Mouse (Mus musculus) liver, postnatal 0 days (tissue): Measurements from ENCODE around the gene Tatdn3. TPM values are rescaled to one million over a fixed set of nuclear protein-coding genes. Genes with fewer than 3 reads are reported as not detected.
A peak's percentile ranks its signal among the peaks of the same experiment; 100 is the strongest.

Experiments
- ATAC-seq: fragments of 200-750 bp; cut with Nextera tagmentation; 2 replicates; pipeline ENCODE4 v1.8.0; 2017; ENCODE audit warnings: mild to moderate bottlenecking, moderate library complexity
- DNase-seq: peaks from one replicate; pipeline ENCODE4 v3.0.0-alpha.2; 2016
- H3K27ac ChIP-seq: fragments of 300-500 bp; sonication (generic); 2 replicates; pipeline ENCODE4 v1.5.1; 2014; ENCODE audit warnings: antibody characterized with exemption, moderate library complexity, mild to moderate bottlenecking, low read depth
- H3K27me3 ChIP-seq: fragments of 300-500 bp; sonication (generic); 2 replicates; pipeline ENCODE4 v1.6.1; 2014; ENCODE audit warnings: low read length, control low read depth, mixed read lengths; ENCODE audit not compliant: insufficient read depth
- H3K36me3 ChIP-seq: fragments of 300-500 bp; sonication (generic); replicated peaks from 2 replicates; pipeline ENCODE4 v1.6.1; 2014; ENCODE audit warnings: mild to moderate bottlenecking, control low read depth, low read length, moderate library complexity, mixed read lengths; ENCODE audit not compliant: insufficient read depth
- H3K4me1 ChIP-seq: fragments of 300-500 bp; sonication (generic); 2 replicates; pipeline ENCODE4 v1.6.1; 2014; ENCODE audit warnings: antibody characterized with exemption, mild to moderate bottlenecking, control low read depth; ENCODE audit not compliant: insufficient read depth
- H3K4me2 ChIP-seq: fragments of 300-500 bp; sonication (generic); 2 replicates; pipeline ENCODE4 v1.6.1; 2014; ENCODE audit warnings: low read depth, mild to moderate bottlenecking, low read length, moderate library complexity, mixed read lengths
- H3K4me3 ChIP-seq: fragments of 300-500 bp; sonication (generic); 2 replicates; pipeline ENCODE4 v1.5.1; 2014; ENCODE audit warnings: low read depth, low read length
- H3K9ac ChIP-seq: fragments of 300-500 bp; sonication (generic); replicated peaks from 2 replicates; pipeline ENCODE4 v1.6.1; 2014; ENCODE audit warnings: mild to moderate bottlenecking, moderate library complexity
- H3K9me3 ChIP-seq: fragments of 300-500 bp; sonication (generic); 2 replicates; pipeline ENCODE4 v1.6.1; 2016; ENCODE audit warnings: mild to moderate bottlenecking, control low read depth, low read length, mixed read lengths
- CTCF ChIP-seq: sonication (generic); IDR thresholded peaks from 2 replicates; pipeline ENCODE4 v1.5.1; 2016; ENCODE audit warnings: antibody characterized with exemption, low read depth
- EP300 ChIP-seq: IDR thresholded peaks from 2 replicates; pipeline ENCODE4 v1.6.1; 2016; ENCODE audit warnings: antibody characterized with exemption, low read depth, mild to moderate bottlenecking
- WGBS: fragments of 180-500 bp; shearing (Covaris S2); extraction: QIAGEN DNeasy Blood & Tissue Kit; methylation state at CpG from one replicate; pipeline ENCODE4 v1.1.7; 2014; ENCODE audit not compliant: insufficient replicate concordance; 5-methylcytosine and 5-hydroxymethylcytosine counted together
- polyA plus RNA-seq: library from polyadenylated mRNA; unstranded; fragments of >200 nt; fragmentation: Nextera tagmentation; extraction: Ambion mirVana; gene quantifications from 2 replicates; pipeline ENCODE4 v1.2.1, GENCODE M21; 2015

The Tatdn3 gene
- polyA plus RNA-seq, 1 experiment from 2014 or later, result 6.5 TPM

DNA sequence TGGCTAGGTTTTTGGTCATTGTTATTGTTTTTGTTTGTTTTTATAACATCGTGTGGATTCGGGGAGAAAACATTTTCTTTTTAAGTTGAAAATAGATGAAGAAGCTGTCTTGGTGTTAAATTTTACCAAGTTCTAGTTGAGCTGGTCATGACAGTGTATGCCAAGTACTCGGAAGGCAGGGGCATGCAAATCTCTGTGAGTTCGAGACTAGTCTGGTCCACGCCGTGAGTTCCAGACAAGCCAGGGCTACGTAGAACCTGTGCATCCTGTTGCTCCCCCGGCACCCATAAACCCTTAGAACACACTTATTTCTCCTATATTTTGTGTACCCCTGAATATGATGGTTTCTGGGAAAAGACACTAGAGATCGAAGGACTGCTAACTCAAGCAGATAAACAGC, 968 bp upstream of the Tatdn3 start:
- H3K4me2 ChIP-seq, result peak overlapping the region; percentile 92
- H3K4me3 ChIP-seq, result peak overlapping the region; percentile 94
- no peaks in the 10 kb centered on the region for H3K9me3 ChIP-seq
- no peaks in the 10 kb centered on the region for H3K27me3 ChIP-seq
- ATAC-seq (no peak), DNase-seq (no peak)
- peaks cover 18% of the 10 kb centered on the region for H3K4me1 ChIP-seq
- TF ChIP-seq EP300 (no peak), CTCF (no peak)
- H3K27ac ChIP-seq, result no peak overlapping the region
- H3K36me3 ChIP-seq, result peaks cover 22% of the 10 kb centered on the region
- WGBS, result 46% methylated on average over 9 of the region's 9 CpGs
- peak overlapping the region; percentile 85 for H3K9ac ChIP-seq

GRCm38 (mm10) chr1:191062241-191062780, 421 bp downstream of the Tatdn3 start:
- Histone ChIP-seq H3K4me2 (peak overlapping the region; percentile 92), H3K4me3 (peak overlapping the region; percentile 94), H3K9me3 (no peaks in the 10 kb centered on the region), H3K36me3 (peaks cover 12% of the 10 kb centered on the region), H3K27ac (peak overlapping the region; percentile 73; the same call in 1 of the 2 replicates), H3K27me3 (no peaks in the 10 kb centered on the region), H3K4me1 (peaks cover 18% of the 10 kb centered on the region), H3K9ac (peak overlapping the region; percentile 85)
- no peak for TF ChIP-seq CTCF
- no peak for TF ChIP-seq EP300
- WGBS, result 4% methylated on average over 15 of the region's 15 CpGs
- ATAC-seq (peak; percentile 44), DNase-seq (no peak)

- WGBS, result 60% methylated on average over 3 of the region's 3 CpGs
- no peak overlapping the region for H3K4me3 ChIP-seq
- no peak overlapping the region for H3K4me2 ChIP-seq
- 0 out of 2 replicates have a peak, but pooled peaks cover 2% of the 10 kb centered on the region for H3K36me3 ChIP-seq
- no peak overlapping the region for H3K27ac ChIP-seq
- no peak overlapping the region for H3K9ac ChIP-seq
- DNase-seq (no peak), ATAC-seq (no peak)
- peaks cover 8% of the 10 kb centered on the region for H3K4me1 ChIP-seq
- TF ChIP-seq CTCF (peak; percentile 31; the same call in 1 of the 2 replicates), EP300 (no peak)
- H3K27me3 ChIP-seq, result no peaks in the 10 kb centered on the region
- H3K9me3 ChIP-seq, result no peaks in the 10 kb centered on the region
These were observed 5.3 kb downstream of the Tatdn3 start for GRCm38 (mm10) chr1:191057461-191057860.

DNA sequence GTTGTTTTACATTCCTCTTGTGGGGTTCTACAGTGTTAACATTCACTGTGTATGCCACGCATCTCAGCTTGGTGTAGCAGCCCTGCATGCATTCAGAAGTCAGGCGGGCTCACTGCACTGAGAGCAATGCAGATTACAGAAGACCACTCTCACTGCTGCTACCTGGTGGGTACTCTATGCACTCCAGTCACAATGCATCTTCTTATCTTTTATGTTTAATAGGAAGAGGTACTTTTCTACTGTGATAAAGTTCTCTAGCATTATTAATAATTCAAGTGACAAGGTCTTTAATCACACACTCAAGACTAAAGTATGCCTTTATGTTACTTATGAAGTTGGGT, 7.2 kb downstream of the Tatdn3 start:
- Histone ChIP-seq H3K4me2 (no peak overlapping the region), H3K27ac (no peak overlapping the region), H3K36me3 (0 out of 2 replicates have a peak, but pooled peaks cover 2% of the 10 kb centered on the region), H3K9me3 (no peaks in the 10 kb centered on the region), H3K4me1 (no peaks in the 10 kb centered on the region), H3K9ac (no peak overlapping the region), H3K4me3 (no peak overlapping the region), H3K27me3 (no peaks in the 10 kb centered on the region)
- DNase-seq (no peak), ATAC-seq (peak; percentile 68)
- WGBS, result 46% methylated on average over 2 of the region's 2 CpGs
- TF ChIP-seq EP300, result 0 out of 2 replicates have a peak, but pooled peaks have one; percentile 3
- TF ChIP-seq CTCF, result peak; percentile 22

DNA sequence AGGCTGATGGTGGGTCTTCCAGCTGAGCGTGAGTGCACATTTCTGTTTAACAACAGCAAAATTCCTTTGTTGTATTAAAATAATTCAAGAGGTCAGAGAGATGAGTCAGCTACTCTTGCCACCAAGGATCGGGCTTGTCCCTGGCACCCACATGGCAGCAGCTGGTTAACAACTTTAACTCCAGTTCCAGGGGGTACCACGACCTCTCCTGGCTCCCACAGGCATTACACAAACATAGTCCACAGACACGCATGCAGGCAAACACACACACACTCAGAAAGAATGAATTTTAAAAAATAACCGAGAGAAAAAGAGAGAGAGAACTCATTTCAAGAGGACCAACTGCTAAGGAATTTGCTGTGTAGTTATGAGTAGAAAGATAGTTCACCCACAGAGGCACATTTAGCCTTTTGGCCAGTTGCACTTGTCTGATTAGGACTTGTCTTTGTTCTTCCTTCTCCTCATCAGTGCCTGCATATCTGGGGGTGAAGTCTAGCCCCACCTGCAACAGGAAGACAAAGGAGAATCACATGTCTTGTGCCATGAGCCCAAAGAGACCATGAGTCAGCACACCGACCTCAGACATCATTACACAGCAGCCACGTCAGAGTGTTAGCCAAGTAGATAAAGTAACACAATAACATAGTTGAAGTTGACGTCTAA, 7.7 kb downstream of the Tatdn3 start:
- H3K4me2 ChIP-seq, result no peak overlapping the region
- no peaks in the 10 kb centered on the region for H3K27me3 ChIP-seq
- WGBS, result 53% methylated on average over 8 of the region's 8 CpGs
- peak; percentile 41; the same call in 1 of the 2 replicates for TF ChIP-seq EP300
- peak; percentile 49 for TF ChIP-seq CTCF
- no peak overlapping the region for H3K9ac ChIP-seq
- H3K9me3 ChIP-seq, result no peaks in the 10 kb centered on the region
- H3K27ac ChIP-seq, result no peak overlapping the region
- no peaks in the 10 kb centered on the region for H3K4me1 ChIP-seq
- peak; percentile 77 for ATAC-seq
- no peak overlapping the region for H3K4me3 ChIP-seq
- DNase-seq, result no peak
- 0 out of 2 replicates have a peak, but pooled peaks cover 2% of the 10 kb centered on the region for H3K36me3 ChIP-seq

- H3K27me3 ChIP-seq, result no peaks in the 10 kb centered on the region
- H3K9ac ChIP-seq, result no peak overlapping the region
- no peak for DNase-seq
- no peak overlapping the region for H3K27ac ChIP-seq
- no peaks in the 10 kb centered on the region for H3K9me3 ChIP-seq
- WGBS, result 71% methylated on average over 3 of the region's 3 CpGs
- no peaks in the 10 kb centered on the region for H3K4me1 ChIP-seq
- TF ChIP-seq EP300 (no peak), CTCF (no peak)
- H3K4me3 ChIP-seq, result no peak overlapping the region
- no peak overlapping the region for H3K4me2 ChIP-seq
- 0 out of 2 replicates have a peak, but pooled peaks cover 2% of the 10 kb centered on the region for H3K36me3 ChIP-seq
- ATAC-seq, result no peak
These were observed 9.2 kb downstream of the Tatdn3 start for GRCm38 (mm10) chr1:191053555-191053954.
